Mouse (Mus musculus) limb, embryonic 10.5 days (tissue): ENCODE data around the gene 1700024B05Rik. TPM values are rescaled to one million over a fixed set of nuclear protein-coding genes. Genes with fewer than 3 reads are reported as not detected.
"Not testable (repeated sequence)": the region's sequence is repeated elsewhere in the genome, so short reads cannot be mapped to it uniquely, and the experiment has no call there.

Source experiments
- DNase-seq: peaks from one replicate; pipeline ENCODE4 v3.0.0-alpha.2; 2017; ENCODE audit warnings: low spot score
- H3K27ac ChIP-seq: fragments of 300-500 bp; sonication (generic); 2 replicates; pipeline ENCODE4 v1.5.1; 2016; ENCODE audit warnings: mild to moderate bottlenecking
- H3K27me3 ChIP-seq: fragments of 300-500 bp; sonication (generic); 2 replicates; pipeline ENCODE4 v1.6.1; 2016; ENCODE audit warnings: low read depth, mild to moderate bottlenecking; ENCODE audit not compliant: poor library complexity, severe bottlenecking
- H3K36me3 ChIP-seq: fragments of 300-500 bp; sonication (generic); 2 replicates; pipeline ENCODE4 v1.6.1; 2016; ENCODE audit warnings: mild to moderate bottlenecking, moderate library complexity
- H3K4me1 ChIP-seq: fragments of 300-500 bp; sonication (generic); 2 replicates; pipeline ENCODE4 v1.6.1; 2016
- H3K4me3 ChIP-seq: fragments of 300-500 bp; sonication (generic); 2 replicates; pipeline ENCODE4 v1.5.1; 2016; ENCODE audit warnings: mild to moderate bottlenecking, moderate library complexity
- H3K9me3 ChIP-seq: fragments of 300-500 bp; sonication (generic); replicated peaks from 2 replicates; pipeline ENCODE4 v1.6.1; 2016; ENCODE audit warnings: mild to moderate bottlenecking
- WGBS: fragments of 180-500 bp; shearing (Covaris S2); methylation state at CpG from one replicate; pipeline ENCODE4 v1.1.7; 2016; 5-methylcytosine and 5-hydroxymethylcytosine counted together
- polyA plus RNA-seq: library from polyadenylated mRNA; unstranded; fragments of >200 nt; fragmentation: Nextera tagmentation; extraction: Ambion mirVana; gene quantifications from 2 replicates; pipeline ENCODE4 v1.2.1, GENCODE M21; 2016

1700024B05Rik gene
- polyA plus RNA-seq: not detected in 2 replicates

DNA sequence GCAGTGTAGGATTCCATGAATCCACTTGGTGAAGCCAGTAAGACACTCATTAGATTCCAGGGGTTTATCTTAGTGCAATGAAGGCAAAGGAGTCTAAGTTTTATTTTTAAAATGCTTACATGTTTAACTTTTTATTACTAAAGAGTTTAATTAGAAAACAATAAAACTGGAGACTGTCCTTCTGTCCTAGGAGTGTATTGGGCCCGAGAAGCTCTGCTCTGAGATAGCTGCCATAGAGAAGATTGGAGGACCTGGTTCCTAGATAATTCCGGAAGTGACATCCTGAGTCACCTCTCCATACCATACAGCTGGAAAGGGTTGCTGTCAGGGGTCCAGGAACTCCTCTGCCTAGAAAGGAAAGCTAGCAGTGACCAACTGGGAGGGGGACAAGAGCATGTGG, at the start of gene 1700024B05Rik:
TSS of gene 1700024B05Rik (plus strand) at position 301 of the 400 bp plus-strand sequence.
- H3K27me3 ChIP-seq, H3K27ac ChIP-seq, H3K4me3 ChIP-seq, DNase-seq, H3K9me3 ChIP-seq, H3K36me3 ChIP-seq, H3K4me1 ChIP-seq: not testable (repeated sequence)
- WGBS: 94% methylated on average over 2 of the region's 2 CpGs

DNA sequence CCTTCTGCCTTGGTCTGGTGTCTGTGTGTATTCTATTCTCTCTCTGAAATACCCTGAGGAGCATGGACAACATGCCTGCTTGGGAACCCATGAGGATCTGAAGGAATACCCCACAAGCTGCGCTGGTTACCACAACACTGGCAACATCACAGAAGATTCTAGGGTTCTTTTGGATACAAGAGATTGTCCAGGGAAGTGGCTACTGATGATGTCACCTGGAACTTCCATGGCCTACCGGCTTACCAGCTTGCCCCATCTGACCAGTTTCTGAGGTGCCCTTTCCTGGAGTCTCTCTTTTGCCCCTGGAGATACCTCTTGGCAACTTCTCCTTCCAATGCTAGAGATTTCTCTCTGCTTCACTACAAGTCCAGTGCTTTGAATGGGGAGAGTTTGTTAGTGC, 36.6 kb upstream of the 1700024B05Rik start, which contains the start of gene Gm7980:
TSS of gene Gm7980 (minus strand) at position 101 of the 400 bp plus-strand sequence.
- WGBS: no CpG with 5 or more reads among the region's 2 CpGs
- DNase-seq, H3K27ac ChIP-seq, H3K36me3 ChIP-seq, H3K4me3 ChIP-seq, H3K9me3 ChIP-seq, H3K27me3 ChIP-seq, H3K4me1 ChIP-seq: not testable (repeated sequence)

DNA sequence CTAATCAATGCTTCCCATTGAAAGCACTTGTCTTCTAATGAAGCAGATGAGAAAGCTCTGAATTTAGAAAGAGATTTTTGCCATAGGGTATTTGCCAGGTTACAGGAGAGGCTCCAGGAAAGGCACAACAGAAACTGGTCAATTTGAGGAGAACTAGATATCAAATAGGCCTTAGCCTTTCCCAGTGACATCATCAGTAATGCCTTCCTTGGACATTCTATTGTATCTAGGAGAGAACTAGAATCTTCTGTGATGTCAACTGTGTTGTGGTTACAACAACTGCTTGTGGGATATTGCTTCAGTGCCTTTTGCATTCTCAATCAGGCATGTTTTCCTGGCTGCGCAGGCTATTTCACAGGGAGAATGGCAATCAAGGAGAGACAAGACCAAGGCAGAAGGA, 19.1 kb upstream of the 1700024B05Rik start, which contains the start of gene 1700049E17Rik1:
TSS of gene 1700049E17Rik1 (plus strand) at position 301 of the 400 bp plus-strand sequence.
- no CpG with 5 or more reads among the region's 1 CpGs for WGBS
- not testable (repeated sequence) for H3K4me1 ChIP-seq, H3K27ac ChIP-seq, H3K9me3 ChIP-seq, H3K36me3 ChIP-seq, H3K27me3 ChIP-seq, DNase-seq, H3K4me3 ChIP-seq

DNA sequence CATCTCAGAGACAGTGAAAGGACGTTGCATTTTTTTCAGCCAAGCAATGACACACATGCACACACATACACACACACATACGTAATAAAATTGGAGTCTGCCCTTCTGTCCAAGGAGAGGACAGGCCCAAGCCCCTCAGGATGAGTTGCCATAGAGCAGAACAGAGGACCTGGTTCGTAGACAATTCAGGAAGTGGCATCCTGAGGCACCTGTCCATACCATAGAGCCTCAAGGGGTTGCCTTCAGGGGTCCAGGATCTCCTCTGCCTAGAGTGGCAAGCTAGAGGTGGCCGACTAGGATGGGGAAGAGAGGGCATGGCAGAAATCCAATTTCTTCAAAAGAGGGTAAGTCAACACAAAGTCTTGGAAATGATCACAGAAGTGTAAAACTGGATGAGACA, 20.3 kb downstream of the 1700024B05Rik start:
- not testable (repeated sequence) for H3K27ac ChIP-seq, H3K27me3 ChIP-seq, H3K4me1 ChIP-seq, H3K4me3 ChIP-seq, H3K9me3 ChIP-seq, DNase-seq, H3K36me3 ChIP-seq
- WGBS: 75% methylated on average over 4 of the region's 4 CpGs

DNA sequence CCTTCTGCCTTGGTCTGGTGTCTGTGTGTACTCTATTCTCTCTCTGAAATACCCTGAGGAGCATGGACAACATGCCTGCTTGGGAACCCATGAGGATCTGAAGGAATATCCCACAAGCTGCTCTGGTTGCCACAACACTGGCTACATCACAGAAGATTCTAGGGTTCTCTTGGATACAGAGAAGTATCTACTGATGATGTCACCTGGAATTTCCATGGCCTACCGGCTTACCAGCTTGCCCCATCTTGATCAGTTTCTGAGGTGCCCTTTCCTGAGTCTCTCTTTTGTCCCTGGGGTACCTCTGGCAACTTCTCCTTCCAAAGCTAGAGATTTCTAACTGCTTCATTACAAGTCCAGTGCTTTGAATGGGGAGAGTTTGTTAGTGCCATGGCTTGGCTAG, 24.0 kb downstream of the 1700024B05Rik start, which contains the start of gene Gm6401:
TSS of gene Gm6401 (minus strand) at position 101 of the 400 bp plus-strand sequence.
- not testable (repeated sequence) for DNase-seq, H3K9me3 ChIP-seq, H3K36me3 ChIP-seq, H3K27me3 ChIP-seq, H3K4me3 ChIP-seq, H3K27ac ChIP-seq, H3K4me1 ChIP-seq
- WGBS: 83% methylated on average over 1 of the region's 1 CpGs

DNA sequence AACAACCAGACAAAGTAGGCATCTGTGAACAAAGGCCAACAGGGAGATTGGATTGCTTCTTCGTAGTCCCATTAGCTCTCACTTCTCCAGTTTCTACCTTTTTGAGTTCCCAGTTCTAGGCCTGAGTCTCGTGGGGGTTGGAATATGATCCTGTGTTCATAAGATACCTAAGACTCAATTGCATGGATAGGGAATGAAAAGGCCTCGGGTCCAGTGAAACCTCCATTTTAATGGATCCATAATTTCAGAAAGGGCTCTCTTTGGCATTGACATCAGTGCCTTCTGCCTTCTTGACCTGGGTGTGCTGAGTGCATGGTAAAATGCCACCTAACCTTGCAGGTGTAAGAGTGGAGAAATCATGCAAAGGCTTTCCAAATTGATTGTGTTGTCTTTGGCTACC, 24.8 kb downstream of the 1700024B05Rik start:
- not testable (repeated sequence) for H3K4me3 ChIP-seq, H3K27me3 ChIP-seq, DNase-seq, H3K9me3 ChIP-seq, H3K4me1 ChIP-seq, H3K36me3 ChIP-seq, H3K27ac ChIP-seq
- WGBS: 77% methylated on average over 3 of the region's 3 CpGs

DNA sequence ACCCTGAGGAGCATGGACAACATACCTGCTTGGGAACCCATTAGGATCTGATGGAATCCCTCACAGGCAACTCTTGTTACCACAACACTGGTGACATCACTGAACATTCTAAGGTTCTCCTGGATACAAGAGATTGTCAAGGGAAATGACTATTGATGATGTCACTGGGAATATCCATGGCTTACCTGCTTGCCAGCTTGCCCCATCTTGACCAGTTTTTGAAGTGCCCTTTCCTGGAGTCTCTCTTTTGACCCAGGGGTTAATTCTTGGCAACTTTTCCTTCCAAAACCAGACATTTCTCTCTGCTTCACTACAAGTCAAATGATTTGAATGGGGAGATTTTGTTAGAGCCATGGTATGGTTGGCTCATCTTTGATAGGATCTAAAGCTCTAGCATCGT, 39.4 kb downstream of the 1700024B05Rik start, which contains the start of gene Gm3543:
TSS of gene Gm3543 (minus strand) at position 101 of the 400 bp plus-strand sequence.
- not testable (repeated sequence) for DNase-seq, H3K36me3 ChIP-seq, H3K27me3 ChIP-seq, H3K27ac ChIP-seq, H3K4me3 ChIP-seq, H3K9me3 ChIP-seq, H3K4me1 ChIP-seq
- 89% methylated on average over 1 of the region's 1 CpGs for WGBS

Other genes starting within 250 kb of the 1700024B05Rik start
- gene Gm8068, start 242.1 kb upstream of the 1700024B05Rik start, polyA plus RNA-seq: not detected in 2 replicates
- not detected in 2 replicates for gene Gm7929, start 193.4 kb upstream of the 1700024B05Rik start, polyA plus RNA-seq
- not detected in 2 replicates for gene Gm47189, start 171.6 kb upstream of the 1700024B05Rik start, polyA plus RNA-seq
- gene Gm7980, start 36.7 kb upstream of the 1700024B05Rik start, polyA plus RNA-seq: not detected in 2 replicates
- gene 1700049E17Rik1, start 19.0 kb upstream of the 1700024B05Rik start, polyA plus RNA-seq: not detected in 2 replicates
- gene Gm6401, start 23.9 kb downstream of the 1700024B05Rik start, polyA plus RNA-seq: not detected in 2 replicates
- not detected in 2 replicates for gene Gm3543, start 39.3 kb downstream of the 1700024B05Rik start, polyA plus RNA-seq
- not detected in 2 replicates for gene Gm7951, start 173.4 kb downstream of the 1700024B05Rik start, polyA plus RNA-seq
- gene Gm17027, start 218.6 kb downstream of the 1700024B05Rik start, polyA plus RNA-seq: not detected in 2 replicates
- gene Gm3573, start 246.8 kb downstream of the 1700024B05Rik start, polyA plus RNA-seq: not detected in 2 replicates